Mouse (Mus musculus): ENCODE data around the gene Tle3.

DNA sequence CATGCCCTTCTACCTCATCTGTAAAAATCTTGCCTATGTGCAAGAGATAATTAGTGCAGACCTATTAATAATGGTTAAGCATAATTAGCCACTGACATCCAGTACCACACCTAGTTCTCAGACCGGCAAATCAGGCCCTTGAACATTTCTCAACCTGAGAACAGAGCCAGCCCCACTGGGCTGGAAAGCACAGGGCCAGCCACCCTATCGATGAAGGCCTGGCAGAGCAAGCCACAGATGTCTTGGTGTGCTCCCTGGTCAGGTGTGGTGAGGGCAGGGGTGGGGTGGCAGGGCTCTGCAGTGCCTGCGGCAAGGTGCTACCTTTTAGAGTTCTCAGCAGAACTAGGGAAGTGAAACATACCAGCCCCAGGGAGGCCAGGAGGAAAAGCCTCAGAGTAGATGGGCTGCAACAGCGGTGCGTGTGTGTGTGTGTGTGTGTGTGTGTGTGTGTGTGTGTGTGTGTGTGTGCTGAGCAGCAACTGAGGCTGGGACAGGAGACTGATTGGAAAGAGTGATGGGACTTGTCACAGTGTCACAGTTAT lies 77.3 kb downstream of the Tle3 start:
- TF ChIP-seq CTCF (IDR thresholded peaks at IDR 0.05; ENCODE audit: low read depth) (no peak), EP300 (IDR thresholded peaks at IDR 0.05; ENCODE audit: low read depth) (no peak)

Data from liver, postnatal 0 days (tissue).